Mouse (Mus musculus) CH12.LX (cell line): Measurements from ENCODE around the gene Foxo1. TPM values are rescaled to one million over a fixed set of nuclear protein-coding genes. Genes with fewer than 3 reads are reported as not detected.

Experiments
- DNase-seq: peaks from one replicate; pipeline ENCODE4 v3.0.0-alpha.2; 2013; ENCODE audit errors: extremely low read depth
- H3K27ac ChIP-seq: 2 replicates; pipeline ENCODE4 v1.5.1; 2012; ENCODE audit warnings: low read depth, mild to moderate bottlenecking, control low read depth, moderate library complexity; ENCODE audit not compliant: insufficient read depth
- H3K27me3 ChIP-seq: replicated peaks from 2 replicates; pipeline ENCODE3; 2012; ENCODE audit warnings: inconsistent platforms
- H3K36me3 ChIP-seq, 2 experiments: replicated peaks in 1 of 2; 2 replicates each; pipeline versions ENCODE3 to v1.6.1; 2012; ENCODE audit warnings: inconsistent platforms in 1 of 2, low read length in 1 of 2, mild to moderate bottlenecking in 1 of 2, mixed read lengths in 1 of 2, moderate library complexity in 1 of 2; ENCODE audit not compliant: control insufficient read depth in 1 of 2, insufficient read depth in 1 of 2
- H3K4me1 ChIP-seq, 2 experiments: 2 replicates each; pipeline ENCODE4 v1.6.1; 2012; ENCODE audit warnings: inconsistent platforms in 1 of 2, moderate library complexity in 1 of 2; ENCODE audit not compliant: insufficient read depth in 2 of 2, control insufficient read depth in 1 of 2
- H3K4me2 ChIP-seq: 2 replicates; pipeline ENCODE4 v1.6.1; 2012; ENCODE audit warnings: low read depth, mild to moderate bottlenecking, control low read depth; ENCODE audit not compliant: poor library complexity, insufficient read depth, severe bottlenecking
- H3K4me3 ChIP-seq, 3 experiments: fragments of 150-350 bp in 1 of 3; sonication (generic) in 1 of 3; replicated peaks in 1 of 3; 2 replicates each; pipeline versions ENCODE3 to v1.5.1; 2011 to 2012; ENCODE audit warnings: low read depth in 2 of 3, low read length in 2 of 3, mild to moderate bottlenecking in 2 of 3, moderate library complexity in 2 of 3, control low read depth in 1 of 3, improper control_type of control experiment in 1 of 3, inconsistent platforms in 1 of 3, mixed read lengths in 1 of 3; ENCODE audit not compliant: poor library complexity in 1 of 3
- H3K79me2 ChIP-seq: replicated peaks from 2 replicates; pipeline ENCODE4 v1.6.1; 2012; ENCODE audit warnings: mild to moderate bottlenecking, moderate library complexity; ENCODE audit not compliant: control insufficient read depth, poor library complexity, insufficient read depth, severe bottlenecking; ENCODE audit errors: extremely low read depth
- H3K9ac ChIP-seq: 2 replicates; pipeline ENCODE4 v1.6.1; 2012; ENCODE audit warnings: low read depth, mild to moderate bottlenecking, control low read depth, moderate library complexity; ENCODE audit not compliant: insufficient read depth
- H3K9me3 ChIP-seq: replicated peaks from 2 replicates; pipeline ENCODE3; 2012; ENCODE audit warnings: low read length, inconsistent platforms, mixed read lengths
- BHLHE40 ChIP-seq: IDR thresholded peaks from 2 replicates; pipeline ENCODE4 v1.6.1; 2011; ENCODE audit warnings: mild to moderate bottlenecking, low read depth, low read length, improper control_type of control experiment
- CHD1 ChIP-seq: IDR thresholded peaks from 2 replicates; pipeline ENCODE4 v1.6.1; 2012; ENCODE audit warnings: low read depth, low read length, improper control_type of control experiment, inconsistent platforms
- CHD2 ChIP-seq: IDR thresholded peaks from 2 replicates; pipeline ENCODE4 v1.6.1; 2011; ENCODE audit warnings: low read length, improper control_type of control experiment
- CTCF ChIP-seq, 2 experiments: IDR thresholded peaks in 1 of 2; conservative IDR thresholded peaks in 1 of 2; 2 replicates each; pipeline ENCODE4 v1.5.1; 2011 to 2012; ENCODE audit warnings: low read depth in 2 of 2, low read length in 2 of 2, improper control_type of control experiment in 1 of 2, inconsistent platforms in 1 of 2, mild to moderate bottlenecking in 1 of 2, moderate library complexity in 1 of 2
- E2F4 ChIP-seq: IDR thresholded peaks from 2 replicates; pipeline ENCODE4 v1.6.1; 2011; ENCODE audit warnings: low read depth, low read length, improper control_type of control experiment; ENCODE audit not compliant: insufficient replicate concordance
- ELF1 ChIP-seq: IDR thresholded peaks from 2 replicates; pipeline ENCODE4 v1.6.1; 2014; ENCODE audit warnings: low read depth, mild to moderate bottlenecking, inconsistent platforms, low read length, improper control_type of control experiment
- EP300 ChIP-seq: IDR thresholded peaks from 2 replicates; pipeline ENCODE4 v1.6.1; 2011; ENCODE audit warnings: low read length, improper control_type of control experiment
- ETS1 ChIP-seq: conservative IDR thresholded peaks from 2 replicates; pipeline ENCODE4 v1.6.1; 2012; ENCODE audit warnings: low read depth, mild to moderate bottlenecking, inconsistent platforms, low read length, improper control_type of control experiment, moderate library complexity
- GABPA ChIP-seq: IDR thresholded peaks from 2 replicates; pipeline ENCODE4 v1.6.1; 2012; ENCODE audit warnings: low read depth, low read length, improper control_type of control experiment, inconsistent platforms; ENCODE audit not compliant: insufficient replicate concordance
- HCFC1 ChIP-seq: IDR thresholded peaks from 2 replicates; pipeline ENCODE4 v1.6.1; 2012; ENCODE audit warnings: low read depth, mild to moderate bottlenecking, inconsistent platforms, low read length, improper control_type of control experiment
- IRF4 ChIP-seq: IDR thresholded peaks from 2 replicates; pipeline ENCODE4 v1.6.1; 2014; ENCODE audit warnings: low read depth, mild to moderate bottlenecking, inconsistent platforms, low read length, improper control_type of control experiment
- JUN ChIP-seq: IDR thresholded peaks from 2 replicates; pipeline ENCODE4 v1.6.1; 2011; ENCODE audit warnings: low read depth, mild to moderate bottlenecking, low read length, improper control_type of control experiment, moderate library complexity; ENCODE audit not compliant: insufficient read depth
- JUND ChIP-seq: conservative IDR thresholded peaks from 2 replicates; pipeline ENCODE4 v1.6.1; 2011; ENCODE audit warnings: low read depth, low read length, improper control_type of control experiment
- KAT2A ChIP-seq: IDR thresholded peaks from 2 replicates; pipeline ENCODE4 v1.6.1; 2012; ENCODE audit warnings: low read length, improper control_type of control experiment, inconsistent platforms; ENCODE audit not compliant: insufficient replicate concordance
- MAFK ChIP-seq: IDR thresholded peaks from 2 replicates; pipeline ENCODE4 v1.6.1; 2011; ENCODE audit warnings: low read length, improper control_type of control experiment; ENCODE audit not compliant: insufficient replicate concordance
- MAX ChIP-seq: IDR thresholded peaks from 2 replicates; pipeline ENCODE4 v1.6.1; 2011; ENCODE audit warnings: low read length, improper control_type of control experiment
- MAZ ChIP-seq: IDR thresholded peaks from 2 replicates; pipeline ENCODE4 v1.6.1; 2012; ENCODE audit warnings: low read depth, mild to moderate bottlenecking, inconsistent platforms, low read length, improper control_type of control experiment, moderate library complexity
- MEF2A ChIP-seq: IDR thresholded peaks from 2 replicates; pipeline ENCODE4 v1.6.1; 2014; ENCODE audit warnings: low read depth, mild to moderate bottlenecking, inconsistent platforms, low read length, improper control_type of control experiment, borderline replicate concordance
- MXI1 ChIP-seq: IDR thresholded peaks from 2 replicates; pipeline ENCODE4 v1.6.1; 2011; ENCODE audit warnings: mild to moderate bottlenecking, low read depth, low read length, improper control_type of control experiment
- MYC ChIP-seq: IDR thresholded peaks from 2 replicates; pipeline ENCODE4 v1.6.1; 2011; ENCODE audit warnings: low read depth, mild to moderate bottlenecking, improper control_type of control experiment, low read length
- NELFE ChIP-seq: IDR thresholded peaks from 2 replicates; pipeline ENCODE4 v1.6.1; 2011; ENCODE audit warnings: low read depth, low read length, improper control_type of control experiment
- NRF1 ChIP-seq: IDR thresholded peaks from 2 replicates; pipeline ENCODE4 v1.6.1; 2014; ENCODE audit warnings: low read depth, mild to moderate bottlenecking, inconsistent platforms, low read length, improper control_type of control experiment, moderate library complexity
- PAX5 ChIP-seq: IDR thresholded peaks from 2 replicates; pipeline ENCODE4 v1.6.1; 2012; ENCODE audit warnings: low read length, inconsistent platforms, mixed read lengths
- POLR2A ChIP-seq: IDR thresholded peaks from 2 replicates; pipeline ENCODE4 v1.6.1; 2011; ENCODE audit warnings: low read depth, mild to moderate bottlenecking, improper control_type of control experiment, low read length
- POLR2AphosphoS2 ChIP-seq: IDR thresholded peaks from 2 replicates; pipeline ENCODE4 v1.6.1; 2011; ENCODE audit warnings: low read depth, low read length, improper control_type of control experiment
- RAD21 ChIP-seq: IDR thresholded peaks from 2 replicates; pipeline ENCODE4 v1.6.1; 2011; ENCODE audit warnings: low read depth, mild to moderate bottlenecking, low read length, improper control_type of control experiment, moderate library complexity
- RCOR1 ChIP-seq: conservative IDR thresholded peaks from 2 replicates; pipeline ENCODE4 v1.6.1; 2012; ENCODE audit warnings: low read depth, mild to moderate bottlenecking, inconsistent platforms, low read length, improper control_type of control experiment
- SIN3A ChIP-seq: IDR thresholded peaks from 2 replicates; pipeline ENCODE4 v1.6.1; 2012; ENCODE audit warnings: low read length, improper control_type of control experiment, inconsistent platforms
- SMC3 ChIP-seq: IDR thresholded peaks from 2 replicates; pipeline ENCODE4 v1.6.1; 2011; ENCODE audit warnings: low read depth, low read length, improper control_type of control experiment
- TBP ChIP-seq: conservative IDR thresholded peaks from 2 replicates; pipeline ENCODE4 v1.6.1; 2011; ENCODE audit warnings: low read depth, low read length, improper control_type of control experiment
- TCF12 ChIP-seq: IDR thresholded peaks from 2 replicates; pipeline ENCODE4 v1.6.1; 2014; ENCODE audit warnings: low read depth, mild to moderate bottlenecking, inconsistent platforms, low read length, improper control_type of control experiment
- UBTF ChIP-seq: IDR thresholded peaks from 2 replicates; pipeline ENCODE4 v1.6.1; 2012; ENCODE audit warnings: low read depth, mild to moderate bottlenecking, inconsistent platforms, low read length, improper control_type of control experiment, moderate library complexity
- USF1 ChIP-seq: IDR thresholded peaks from 2 replicates; pipeline ENCODE4 v1.6.1; 2014; ENCODE audit warnings: low read depth, mild to moderate bottlenecking, inconsistent platforms, low read length, improper control_type of control experiment
- USF2 ChIP-seq: conservative IDR thresholded peaks from 2 replicates; pipeline ENCODE4 v1.6.1; 2011; ENCODE audit warnings: low read depth, low read length, improper control_type of control experiment
- ZC3H11A ChIP-seq: IDR thresholded peaks from 2 replicates; pipeline ENCODE4 v1.6.1; 2012; ENCODE audit warnings: low read depth, mild to moderate bottlenecking, inconsistent platforms, low read length, improper control_type of control experiment
- ZKSCAN1 ChIP-seq: IDR thresholded peaks from 2 replicates; pipeline ENCODE4 v1.6.1; 2012; ENCODE audit warnings: low read depth, inconsistent platforms, low read length, improper control_type of control experiment, borderline replicate concordance
- ZMIZ1 ChIP-seq: IDR thresholded peaks from 2 replicates; pipeline ENCODE4 v1.6.1; 2012; ENCODE audit warnings: low read depth, mild to moderate bottlenecking, inconsistent platforms, low read length, improper control_type of control experiment
- ZNF384 ChIP-seq: IDR thresholded peaks from 2 replicates; pipeline ENCODE4 v1.6.1; 2012; ENCODE audit warnings: low read depth, low read length, improper control_type of control experiment, inconsistent platforms
- dilution Hi-C: fragments of 300-500 bp; cut with MboI; formaldehyde crosslinking; loops from 2 replicates; pipeline ENCODE4 v1.14.3; 2020; ENCODE audit warnings: low sequenced_read_pairs; ENCODE audit not compliant: extremely low pct_unique_long_range_greater_than_20kb, extremely low pct_ligation_motif_present
- in situ Hi-C: fragments of 300-500 bp; cut with MboI; formaldehyde crosslinking; loops from 3 replicates; pipeline ENCODE4 v1.14.3; 2019; ENCODE audit warnings: low sequenced_read_pairs, low pct_ligation_motif_present, low pct_unique_long_range_greater_than_20kb, mixed read lengths
- polyA plus RNA-seq: library from polyadenylated mRNA; unstranded; fragments of >175 nt; gene quantifications from 2 replicates; pipeline ENCODE4 v1.2.1, GENCODE M21; 2012; ENCODE audit warnings: low read depth; ENCODE audit not compliant: insufficient read length
- total RNA-seq, 2 experiments: library from RNA; depleted of rRNA; stranded (reverse); fragments of 300-350 nt in 1 of 2; fragments of >200 nt in 1 of 2; gene quantifications; 2 replicates each; pipeline ENCODE4 v1.2.3; 2012 to 2014

The Foxo1 gene
- total RNA-seq (2012; rRNA removed) = 1.2 and 1.3 TPM in 2 replicates
- 0.50 and 0.79 TPM in 2 replicates for total RNA-seq (2014; rRNA removed)
- 6.0 and 6.9 TPM in 2 replicates for polyA plus RNA-seq

DNA sequence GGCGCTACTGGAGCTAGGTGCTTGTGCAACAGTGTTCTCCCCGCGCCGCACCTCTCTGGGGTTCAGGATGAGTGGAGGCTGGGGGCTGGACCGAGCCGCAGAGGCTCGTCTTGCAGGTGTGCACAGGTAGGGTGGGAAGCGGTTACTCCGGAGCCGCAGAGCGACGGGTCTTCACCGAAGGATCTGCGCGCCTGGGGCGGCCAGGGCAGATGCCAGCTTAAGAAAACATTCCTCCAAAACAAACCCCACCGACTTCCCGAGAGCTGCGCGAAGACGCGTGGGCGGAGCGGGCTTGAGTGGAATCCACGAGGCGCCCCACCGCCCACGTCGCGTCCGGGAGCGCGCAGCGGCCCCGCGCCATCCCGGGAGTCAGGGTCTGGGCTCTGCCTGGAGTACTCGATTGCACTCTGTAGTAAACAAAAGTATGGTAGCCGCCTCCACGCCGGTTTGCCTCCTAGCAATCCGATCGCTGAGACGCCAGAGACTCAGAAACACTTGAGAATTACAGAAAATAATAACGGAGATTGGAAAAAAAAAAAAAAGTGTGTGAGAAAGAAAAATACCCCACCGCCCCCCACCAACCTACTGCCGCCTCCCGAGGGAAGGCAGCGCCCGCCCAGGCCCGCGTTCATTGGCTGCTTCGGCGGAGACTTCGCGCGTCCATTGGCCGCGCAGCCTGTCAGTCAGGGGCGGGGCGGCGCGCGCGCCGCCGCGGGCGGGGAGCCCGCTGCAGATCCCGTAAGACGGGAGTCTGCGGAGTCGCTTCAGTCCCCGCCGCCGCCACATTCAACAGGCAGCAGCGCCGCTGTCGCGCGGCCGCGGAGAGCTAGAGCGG is at the start of gene Foxo1:
Gene Foxo1, plus strand, starts transcription at position 685 of the 835 bp plus-strand sequence.
- peak; percentile 72 for DNase-seq
- H3K9ac ChIP-seq = peak within 1 kb of the TSS; percentile 51
- in situ Hi-C loops = loop anchor here (10.0 to 25.0 kb wide), 3 partner anchors 177 to 1194 kb away; partner anchors contain the start of genes Nhlrc3 and Proser1

DNA sequence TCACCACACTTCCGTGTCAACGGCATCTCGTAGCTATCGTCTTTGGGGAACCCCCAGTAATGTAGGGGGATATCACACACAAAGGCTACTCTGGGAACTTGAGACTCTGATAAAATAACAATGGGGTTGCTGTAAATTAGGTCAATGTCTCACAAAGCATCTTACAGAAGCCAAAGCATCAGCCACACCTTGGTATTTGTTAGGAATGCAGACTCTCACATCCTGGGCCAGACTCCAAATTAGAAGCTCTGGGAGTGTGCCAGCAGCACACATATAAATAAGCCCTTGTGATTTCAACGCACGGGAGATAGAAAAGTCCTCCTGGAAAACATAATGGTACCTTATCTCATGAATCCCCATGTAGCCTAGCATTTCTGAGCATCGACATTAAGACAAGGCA is 49.3 kb upstream of the Foxo1 start:
- dilution Hi-C loops = no loop called here
- in situ Hi-C loops = no loop called here

More for the DNA sequence above, at the start of gene Foxo1:
- Histone ChIP-seq H3K27me3 (peaks cover 9% of the 10 kb centered on the region), H3K4me1 (peaks cover 0 to 31% of the 10 kb centered on the region in 2 experiments; a peak in 2 of 4 replicates), H3K4me3 (peak within 1 kb of the TSS; percentile 83 to 90 (median 89)), H3K9me3 (no peaks in the 10 kb centered on the region), H3K36me3 (no peaks in the 10 kb centered on the region), H3K79me2 (peaks cover 31% of the 10 kb centered on the region), H3K4me2 (peak within 1 kb of the TSS; percentile 92), H3K27ac (peak within 1 kb of the TSS; percentile 26)
- dilution Hi-C loops = no loop called here
- TF ChIP-seq MAZ (no peak; the same call in 1 of the 2 replicates), RAD21 (no peak; the same call in 1 of the 2 replicates), TBP (peak; percentile 76), JUN (no peak), EP300 (no peak), IRF4 (no peak), ETS1 (no peak), MYC (no peak), SIN3A (peak; percentile 69), ELF1 (no peak), POLR2AphosphoS2 (no peak), BHLHE40 (no peak), MEF2A (no peak), NRF1 (peak; percentile 72), GABPA (no peak), SMC3 (no peak), TCF12 (peak; percentile 83), HCFC1 (no peak), CTCF (conservative IDR thresholded peaks at IDR 0.05 in 1 of 2, IDR thresholded peaks at IDR 0.05 in 1 of 2; ENCODE audit: low read depth in 2 of 2, low read length in 2 of 2) (no peak), CHD2 (peak; percentile 90), E2F4 (no peak), ZKSCAN1 (no peak), CHD1 (0 out of 2 replicates have a peak, but pooled peaks have one; percentile 61), ZNF384 (peak; percentile 86), KAT2A (no peak), MAX (no peak; the same call in 1 of the 2 replicates), MAFK (no peak), MXI1 (peak; percentile 63), RCOR1 (no peak; the same call in 1 of the 2 replicates), USF2 (no peak), NELFE (peak; percentile 78; the same call in 1 of the 2 replicates), POLR2A (peak; percentile 91), ZC3H11A (no peak), ZMIZ1 (peak; percentile 68; the same call in 1 of the 2 replicates), JUND (no peak), UBTF (no peak), USF1 (no peak), PAX5 (no peak)

More for the DNA sequence above, 49.3 kb upstream of the Foxo1 start:
- no peak overlapping the region for H3K9ac ChIP-seq
- TF ChIP-seq IRF4 = no peak
- TF ChIP-seq, all 38 proteins: peak for 0
- DNase-seq = no peak
- no peak overlapping the region for H3K4me2 ChIP-seq
- H3K27me3 ChIP-seq = no peaks in the 10 kb centered on the region
- H3K4me3 ChIP-seq = no peak overlapping the region
- H3K4me1 ChIP-seq = peaks cover 0 to 1% of the 10 kb centered on the region in 2 experiments; a peak in 2 of 4 replicates
- H3K9me3 ChIP-seq = no peaks in the 10 kb centered on the region
- no peaks in the 10 kb centered on the region for H3K36me3 ChIP-seq
- H3K79me2 ChIP-seq = no peaks in the 10 kb centered on the region
- no peak overlapping the region for H3K27ac ChIP-seq
